Mouse (Mus musculus) embryonic facial prominence, embryonic 12.5 days (tissue): ENCODE data around the gene Plg. TPM values are rescaled to one million over a fixed set of nuclear protein-coding genes. Genes with fewer than 3 reads are reported as not detected.

Source experiments
- ATAC-seq: fragments of 200-750 bp; cut with Nextera tagmentation; 2 replicates; pipeline ENCODE4 v1.8.0; 2017; ENCODE audit not compliant: insufficient number of reproducible peaks, insufficient read depth, low FRiP score, low TSS enrichment
- H3K27ac ChIP-seq: fragments of 300-500 bp; sonication (generic); 2 replicates; pipeline ENCODE4 v1.5.1; 2016; ENCODE audit warnings: mild to moderate bottlenecking
- H3K27me3 ChIP-seq: fragments of 300-500 bp; sonication (generic); 2 replicates; pipeline ENCODE4 v1.6.1; 2016; ENCODE audit warnings: mild to moderate bottlenecking, moderate library complexity
- H3K36me3 ChIP-seq: fragments of 300-500 bp; sonication (generic); 2 replicates; pipeline ENCODE4 v1.6.1; 2016; ENCODE audit warnings: mild to moderate bottlenecking
- H3K4me1 ChIP-seq: fragments of 300-500 bp; sonication (generic); 2 replicates; pipeline ENCODE4 v1.6.1; 2016
- H3K4me2 ChIP-seq: fragments of 300-500 bp; sonication (generic); replicated peaks from 2 replicates; pipeline ENCODE4 v1.6.1; 2016; ENCODE audit warnings: mild to moderate bottlenecking, moderate library complexity
- H3K4me3 ChIP-seq: fragments of 300-500 bp; sonication (generic); 2 replicates; pipeline ENCODE4 v1.5.1; 2016; ENCODE audit warnings: mild to moderate bottlenecking
- H3K9ac ChIP-seq: fragments of 300-500 bp; sonication (generic); 2 replicates; pipeline ENCODE4 v1.6.1; 2016; ENCODE audit warnings: mild to moderate bottlenecking, moderate library complexity
- H3K9me3 ChIP-seq: fragments of 300-500 bp; sonication (generic); 2 replicates; pipeline ENCODE4 v1.6.1; 2016; ENCODE audit warnings: mild to moderate bottlenecking, moderate library complexity
- whole genome bisulfite sequencing: fragments of 180-500 bp; shearing (Covaris S2); methylation state at CpG from one replicate; pipeline ENCODE4 v1.1.7; 2016; 5-methylcytosine and 5-hydroxymethylcytosine counted together
- polyA plus RNA-seq: library from polyadenylated mRNA; unstranded; fragments of >200 nt; fragmentation: Nextera tagmentation; extraction: Ambion mirVana; gene quantifications from 2 replicates; pipeline ENCODE4 v1.2.1, GENCODE M21; 2016

Plg gene
- polyA plus RNA-seq, 1 experiment from 2014 or later, result 0.08 TPM

DNA sequence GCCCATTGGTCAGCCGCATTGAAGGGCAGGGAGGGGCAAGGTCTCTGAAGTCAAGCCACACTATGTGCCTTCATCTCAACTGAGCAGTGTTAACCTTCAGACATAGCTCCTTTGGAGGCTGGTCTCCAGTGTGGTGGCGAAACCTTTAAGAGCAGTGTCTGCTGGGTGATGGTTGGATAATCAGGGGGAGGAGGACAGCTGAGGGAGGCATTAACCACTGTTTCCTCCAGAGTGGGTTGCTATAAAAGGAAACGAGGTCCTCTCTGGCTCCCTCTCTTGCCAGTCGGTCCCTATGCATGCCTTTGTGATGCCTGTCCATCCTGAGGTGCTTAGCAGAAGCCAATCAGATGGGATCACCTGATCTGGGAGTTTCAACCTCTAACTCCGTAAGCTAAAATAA is 90.3 kb downstream of the Plg start:
- no peak overlapping the region for H3K4me3 ChIP-seq
- H3K27me3 ChIP-seq, result no peaks in the 10 kb centered on the region
- no peaks in the 10 kb centered on the region for H3K9me3 ChIP-seq
- no peak overlapping the region for H3K9ac ChIP-seq
- no peaks in the 10 kb centered on the region for H3K36me3 ChIP-seq
- no peak overlapping the region for H3K4me2 ChIP-seq
- no peak for ATAC-seq
- WGBS, result 69% methylated on average over 5 of the region's 5 CpGs
- H3K4me1 ChIP-seq, result no peaks in the 10 kb centered on the region
- no peak overlapping the region for H3K27ac ChIP-seq

Other genes starting within 250 kb of the Plg start
- 58.2 and 60.5 TPM in 2 replicates for gene Map3k4, start 59.8 kb upstream of the Plg start, polyA plus RNA-seq
- gene Slc22a3, start 129.1 kb downstream of the Plg start, polyA plus RNA-seq, result 0.26 and 0.38 TPM in 2 replicates
- gene Slc22a2, start 205.5 kb downstream of the Plg start, polyA plus RNA-seq, result 0.13 TPM in 1 of 2 replicates, not detected in the other